Mouse (Mus musculus) intestine, embryonic 15.5 days (tissue): ENCODE measurements around the gene Rab33b. TPM values are rescaled to one million over a fixed set of nuclear protein-coding genes. Genes with fewer than 3 reads are reported as not detected.

Experiments
- ATAC-seq: fragments of 200-750 bp; cut with Nextera tagmentation; 2 replicates; pipeline ENCODE4 v1.8.0; 2017; ENCODE audit warnings: moderate TSS enrichment, moderate library complexity
- H3K27ac ChIP-seq: fragments of 300-500 bp; sonication (generic); 2 replicates; pipeline ENCODE4 v1.5.1; 2015; ENCODE audit warnings: mild to moderate bottlenecking, inconsistent platforms
- H3K27me3 ChIP-seq: fragments of 300-500 bp; sonication (generic); replicated peaks from 2 replicates; pipeline ENCODE4 v1.6.1; 2015; ENCODE audit warnings: inconsistent platforms
- H3K36me3 ChIP-seq: fragments of 300-500 bp; sonication (generic); 2 replicates; pipeline ENCODE4 v1.6.1; 2015; ENCODE audit warnings: inconsistent platforms
- H3K4me1 ChIP-seq: fragments of 300-500 bp; sonication (generic); replicated peaks from 2 replicates; pipeline ENCODE4 v1.6.1; 2015; ENCODE audit warnings: inconsistent platforms
- H3K4me2 ChIP-seq: fragments of 300-500 bp; sonication (generic); replicated peaks from 2 replicates; pipeline ENCODE4 v1.6.1; 2015; ENCODE audit warnings: mild to moderate bottlenecking, inconsistent platforms
- H3K4me3 ChIP-seq: fragments of 300-500 bp; sonication (generic); replicated peaks from 2 replicates; pipeline ENCODE4 v1.5.1; 2015; ENCODE audit warnings: inconsistent platforms
- H3K9ac ChIP-seq: fragments of 300-500 bp; sonication (generic); 2 replicates; pipeline ENCODE4 v1.6.1; 2015; ENCODE audit warnings: inconsistent platforms
- H3K9me3 ChIP-seq: fragments of 300-500 bp; sonication (generic); 2 replicates; pipeline ENCODE4 v1.6.1; 2016; ENCODE audit warnings: inconsistent platforms
- WGBS: fragments of 180-500 bp; shearing (Covaris S2); methylation state at CpG from one replicate; pipeline ENCODE4 v1.1.7; 2015; 5-methylcytosine and 5-hydroxymethylcytosine counted together
- polyA plus RNA-seq: library from polyadenylated mRNA; unstranded; fragments of >200 nt; fragmentation: Nextera tagmentation; extraction: Ambion mirVana; gene quantifications from 2 replicates; pipeline ENCODE4 v1.2.1, GENCODE M21; 2015

Gene Rab33b
- polyA plus RNA-seq, 1 experiment from 2014 or later: 23.4 TPM

- ATAC-seq: no peak
- peaks cover 7% of the 10 kb centered on the region for H3K36me3 ChIP-seq
- no peak overlapping the region for H3K27ac ChIP-seq
- H3K9me3 ChIP-seq: no peaks in the 10 kb centered on the region
- no peak overlapping the region for H3K9ac ChIP-seq
- no peak overlapping the region for H3K4me2 ChIP-seq
- WGBS: 87% methylated on average over 7 of the region's 7 CpGs
- no peak overlapping the region for H3K4me3 ChIP-seq
- no peaks in the 10 kb centered on the region for H3K27me3 ChIP-seq
- H3K4me1 ChIP-seq: peaks cover 8% of the 10 kb centered on the region
These were observed 6.5 kb downstream of the Rab33b start for GRCm38 (mm10) chr3:51490088-51490753.

GRCm38 (mm10) chr3:51493272-51493838, 9.6 kb downstream of the Rab33b start:
- no peak overlapping the region for H3K9ac ChIP-seq
- ATAC-seq: no peak
- 72% methylated on average over 13 of the region's 13 CpGs for WGBS
- no peak overlapping the region for H3K27ac ChIP-seq
- H3K9me3 ChIP-seq: no peaks in the 10 kb centered on the region
- H3K27me3 ChIP-seq: no peaks in the 10 kb centered on the region
- no peak overlapping the region for H3K4me2 ChIP-seq
- peaks cover 7% of the 10 kb centered on the region for H3K36me3 ChIP-seq
- H3K4me1 ChIP-seq: no peaks in the 10 kb centered on the region; the same call in 1 of the 2 replicates
- no peak overlapping the region for H3K4me3 ChIP-seq

GRCm38 (mm10) chr3:51494466-51494865, 10.7 kb downstream of the Rab33b start:
- ATAC-seq: no peak
- no peaks in the 10 kb centered on the region for H3K27me3 ChIP-seq
- peaks cover 7% of the 10 kb centered on the region for H3K36me3 ChIP-seq
- H3K9me3 ChIP-seq: no peaks in the 10 kb centered on the region
- 63% methylated on average over 2 of the region's 2 CpGs for WGBS
- no peak overlapping the region for H3K27ac ChIP-seq
- no peaks in the 10 kb centered on the region; the same call in 1 of the 2 replicates for H3K4me1 ChIP-seq
- no peak overlapping the region for H3K4me3 ChIP-seq
- H3K9ac ChIP-seq: no peak overlapping the region
- H3K4me2 ChIP-seq: no peak overlapping the region

- Histone ChIP-seq H3K9ac (no peak overlapping the region), H3K4me1 (no peaks in the 10 kb centered on the region; the same call in 1 of the 2 replicates), H3K27ac (no peak overlapping the region), H3K27me3 (no peaks in the 10 kb centered on the region), H3K9me3 (no peaks in the 10 kb centered on the region), H3K4me2 (no peak overlapping the region), H3K4me3 (no peak overlapping the region), H3K36me3 (peaks cover 7% of the 10 kb centered on the region)
- ATAC-seq: no peak
- WGBS: 92% methylated on average over 9 of the region's 9 CpGs
These were observed 11.9 kb downstream of the Rab33b start for GRCm38 (mm10) chr3:51495646-51496045.

- no peak overlapping the region for H3K9ac ChIP-seq
- H3K27ac ChIP-seq: no peak overlapping the region
- no peaks in the 10 kb centered on the region; the same call in 1 of the 2 replicates for H3K4me1 ChIP-seq
- H3K4me3 ChIP-seq: no peak overlapping the region
- no peaks in the 10 kb centered on the region for H3K9me3 ChIP-seq
- H3K36me3 ChIP-seq: peaks cover 7% of the 10 kb centered on the region
- no peak for ATAC-seq
- H3K4me2 ChIP-seq: no peak overlapping the region
- WGBS: 100% methylated on average over 1 of the region's 1 CpGs
- no peaks in the 10 kb centered on the region for H3K27me3 ChIP-seq
These were observed 14.3 kb downstream of the Rab33b start for GRCm38 (mm10) chr3:51497978-51498377.

GRCm38 (mm10) chr3:51498659-51499058, 14.9 kb downstream of the Rab33b start:
- no peak overlapping the region for H3K4me3 ChIP-seq
- H3K36me3 ChIP-seq: 0 out of 2 replicates have a peak, but pooled peaks cover 2% of the 10 kb centered on the region
- no peak for ATAC-seq
- no peak overlapping the region for H3K9ac ChIP-seq
- no peak overlapping the region for H3K27ac ChIP-seq
- no peaks in the 10 kb centered on the region; the same call in 1 of the 2 replicates for H3K4me1 ChIP-seq
- H3K4me2 ChIP-seq: no peak overlapping the region
- no peaks in the 10 kb centered on the region for H3K27me3 ChIP-seq
- WGBS: 63% methylated on average over 5 of the region's 5 CpGs
- H3K9me3 ChIP-seq: no peaks in the 10 kb centered on the region

GRCm38 (mm10) chr3:51499876-51500275, 16.2 kb downstream of the Rab33b start:
- no peak overlapping the region for H3K9ac ChIP-seq
- H3K27ac ChIP-seq: no peak overlapping the region
- H3K4me2 ChIP-seq: no peak overlapping the region
- no peak for ATAC-seq
- WGBS: 88% methylated on average over 4 of the region's 4 CpGs
- no peaks in the 10 kb centered on the region for H3K36me3 ChIP-seq
- H3K27me3 ChIP-seq: no peaks in the 10 kb centered on the region
- no peaks in the 10 kb centered on the region for H3K9me3 ChIP-seq
- no peaks in the 10 kb centered on the region for H3K4me1 ChIP-seq
- H3K4me3 ChIP-seq: no peak overlapping the region

- WGBS: 82% methylated on average over 11 of the region's 11 CpGs
- Histone ChIP-seq H3K36me3 (no peaks in the 10 kb centered on the region), H3K9me3 (no peaks in the 10 kb centered on the region), H3K4me1 (no peaks in the 10 kb centered on the region), H3K9ac (no peak overlapping the region), H3K27me3 (no peaks in the 10 kb centered on the region), H3K4me2 (no peak overlapping the region), H3K4me3 (no peak overlapping the region), H3K27ac (no peak overlapping the region)
- no peak for ATAC-seq
These were observed 20.7 kb downstream of the Rab33b start for GRCm38 (mm10) chr3:51504385-51504952.

GRCm38 (mm10) chr3:51505465-51505864, 21.7 kb downstream of the Rab33b start:
- H3K4me3 ChIP-seq: no peak overlapping the region
- no peaks in the 10 kb centered on the region for H3K9me3 ChIP-seq
- no peak overlapping the region for H3K9ac ChIP-seq
- no peaks in the 10 kb centered on the region for H3K36me3 ChIP-seq
- 64% methylated on average over 19 of the region's 19 CpGs for WGBS
- H3K27ac ChIP-seq: no peak overlapping the region
- ATAC-seq: no peak
- H3K4me2 ChIP-seq: no peak overlapping the region
- no peaks in the 10 kb centered on the region for H3K27me3 ChIP-seq
- H3K4me1 ChIP-seq: no peaks in the 10 kb centered on the region

- Histone ChIP-seq H3K4me1 (no peaks in the 10 kb centered on the region), H3K27ac (no peak overlapping the region), H3K9me3 (no peaks in the 10 kb centered on the region), H3K4me3 (no peak overlapping the region; the same call in 1 of the 2 replicates), H3K36me3 (no peaks in the 10 kb centered on the region), H3K4me2 (peak overlapping the region; percentile 50; the same call in 1 of the 2 replicates), H3K27me3 (no peaks in the 10 kb centered on the region), H3K9ac (no peak overlapping the region)
- ATAC-seq: peak; percentile 79
- WGBS: 34% methylated on average over 8 of the region's 8 CpGs
These were observed 27.2 kb downstream of the Rab33b start for GRCm38 (mm10) chr3:51510903-51511302.

GRCm38 (mm10) chr3:51511983-51512382, 28.3 kb downstream of the Rab33b start:
- no peak overlapping the region for H3K4me3 ChIP-seq
- H3K4me1 ChIP-seq: no peaks in the 10 kb centered on the region
- no peaks in the 10 kb centered on the region for H3K27me3 ChIP-seq
- H3K9me3 ChIP-seq: no peaks in the 10 kb centered on the region
- no peak for ATAC-seq
- WGBS: 96% methylated on average over 5 of the region's 5 CpGs
- no peak overlapping the region for H3K9ac ChIP-seq
- no peak overlapping the region for H3K4me2 ChIP-seq
- no peaks in the 10 kb centered on the region for H3K36me3 ChIP-seq
- no peak overlapping the region for H3K27ac ChIP-seq

GRCm38 (mm10) chr3:51517467-51517866, 33.7 kb downstream of the Rab33b start:
- Histone ChIP-seq H3K4me3 (no peak overlapping the region), H3K4me2 (peak overlapping the region; percentile 19; the same call in 1 of the 2 replicates), H3K27me3 (no peaks in the 10 kb centered on the region), H3K27ac (peak overlapping the region; percentile 91), H3K9ac (no peak overlapping the region), H3K4me1 (peaks cover 11% of the 10 kb centered on the region; the same call in 1 of the 2 replicates), H3K9me3 (no peaks in the 10 kb centered on the region), H3K36me3 (0 out of 2 replicates have a peak, but pooled peaks cover 2% of the 10 kb centered on the region)
- 52% methylated on average over 4 of the region's 4 CpGs for WGBS
- peak; percentile 87 for ATAC-seq
